Mouse (Mus musculus): ENCODE results near the gene Dlx3. TPM values are rescaled to one million over a fixed set of nuclear protein-coding genes. Genes with fewer than 3 reads are reported as not detected.

Gene Dlx3
- polyA plus RNA-seq, 2 experiments = 8.3 to 14.3 TPM

DNA sequence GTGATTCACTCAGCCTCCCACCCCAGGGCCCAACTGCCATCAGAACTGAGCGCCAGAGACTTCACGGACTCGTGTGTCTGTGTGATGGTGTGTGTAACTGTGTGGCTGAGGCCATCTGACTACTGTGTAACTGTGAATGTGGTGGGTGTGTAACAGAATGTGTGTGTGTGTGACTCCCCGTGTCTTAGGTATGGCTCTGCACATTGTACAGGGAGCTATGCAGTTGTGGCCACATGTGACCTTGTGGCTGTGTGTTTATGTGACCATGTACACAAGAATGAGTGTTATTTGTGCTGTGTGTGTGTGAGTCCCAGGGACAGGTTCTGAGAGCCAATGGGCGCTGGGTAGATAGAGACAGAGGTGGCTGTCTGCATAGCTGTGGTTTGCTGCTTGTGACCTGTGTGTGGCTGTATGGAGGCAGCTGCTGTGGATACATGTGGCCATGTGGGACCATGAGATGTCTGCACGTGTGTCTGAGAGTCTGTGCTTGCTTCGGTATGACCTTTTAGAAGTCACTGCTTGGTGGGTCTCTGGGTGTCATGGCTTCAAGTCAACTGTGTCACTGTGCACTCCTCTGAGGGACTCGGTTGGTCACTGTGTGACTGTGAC lies 39.9 kb downstream of the Dlx3 start:
- WGBS = 76% methylated on average over 8 of the region's 8 CpGs
- no peaks in the 10 kb centered on the region for H3K9me3 ChIP-seq (ENCODE audit: control insufficient read depth, low read length)

DNA sequence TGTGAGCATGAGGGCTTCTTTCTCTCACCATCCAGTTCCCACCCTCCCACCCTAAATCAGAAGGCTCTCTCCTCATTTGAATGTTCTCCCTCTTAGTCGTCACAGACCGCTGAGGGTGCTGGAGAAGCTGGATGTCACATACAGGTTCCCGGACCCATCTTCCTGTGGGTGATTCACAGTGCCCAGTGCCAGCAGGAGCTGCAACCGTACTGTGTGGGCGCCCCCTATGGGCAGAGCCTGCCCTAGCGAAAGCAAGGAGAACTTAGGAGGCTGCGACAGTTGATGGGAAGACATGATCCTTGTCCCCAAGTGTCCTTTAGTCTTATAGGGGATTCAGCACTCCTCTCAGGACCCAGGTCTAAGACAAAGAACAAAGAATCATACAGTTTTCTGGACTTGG lies 40.8 kb downstream of the Dlx3 start:
- Histone ChIP-seq H3K36me3 (ENCODE audit: control insufficient read depth, insufficient read depth, low read length) (no peaks in the 10 kb centered on the region), H3K4me3 (replicated peaks; ENCODE audit: low read length) (no peak overlapping the region), H3K27ac (replicated peaks; ENCODE audit: low read depth, low read length) (no peak overlapping the region), H3K27me3 (ENCODE audit: control insufficient read depth, insufficient read depth, low read length) (no peaks in the 10 kb centered on the region), H3K4me2 (replicated peaks; ENCODE audit: low read depth, low read length, severe bottlenecking) (no peak overlapping the region), H3K4me1 (ENCODE audit: control insufficient read depth, insufficient read depth, low read length) (no peaks in the 10 kb centered on the region), H3K9me3 (ENCODE audit: control insufficient read depth, low read length) (no peaks in the 10 kb centered on the region), H3K9ac (ENCODE audit: low read depth, low read length, severe bottlenecking) (no peak overlapping the region)
- no peak for ATAC-seq (ENCODE audit: low FRiP score, low read depth)
- no peak for DNase-seq (ENCODE audit: low spot score)
- no peak for TF ChIP-seq POLR2A (IDR thresholded peaks at IDR 0.05; ENCODE audit: borderline replicate concordance, extremely low read depth, insufficient read depth, insufficient read length)
- 40% methylated on average over 7 of the region's 7 CpGs for whole genome bisulfite sequencing

More for the DNA sequence above, 39.9 kb downstream of the Dlx3 start:
- no peak for ATAC-seq (ENCODE audit: low FRiP score, low read depth)
- no peaks in the 10 kb centered on the region for H3K4me1 ChIP-seq (ENCODE audit: control insufficient read depth, insufficient read depth, low read length)
- no peak for DNase-seq (ENCODE audit: low spot score)
- no peaks in the 10 kb centered on the region for H3K27me3 ChIP-seq (ENCODE audit: control insufficient read depth, insufficient read depth, low read length)
- H3K27ac ChIP-seq (replicated peaks; ENCODE audit: low read depth, low read length) = no peak overlapping the region
- H3K4me2 ChIP-seq (replicated peaks; ENCODE audit: low read depth, low read length, severe bottlenecking) = no peak overlapping the region
- no peak overlapping the region for H3K9ac ChIP-seq (ENCODE audit: low read depth, low read length, severe bottlenecking)
- no peak for TF ChIP-seq POLR2A (IDR thresholded peaks at IDR 0.05; ENCODE audit: borderline replicate concordance, extremely low read depth, insufficient read depth, insufficient read length)
- H3K36me3 ChIP-seq (ENCODE audit: control insufficient read depth, insufficient read depth, low read length) = no peaks in the 10 kb centered on the region
- no peak overlapping the region for H3K4me3 ChIP-seq (replicated peaks; ENCODE audit: low read length)

DNA sequence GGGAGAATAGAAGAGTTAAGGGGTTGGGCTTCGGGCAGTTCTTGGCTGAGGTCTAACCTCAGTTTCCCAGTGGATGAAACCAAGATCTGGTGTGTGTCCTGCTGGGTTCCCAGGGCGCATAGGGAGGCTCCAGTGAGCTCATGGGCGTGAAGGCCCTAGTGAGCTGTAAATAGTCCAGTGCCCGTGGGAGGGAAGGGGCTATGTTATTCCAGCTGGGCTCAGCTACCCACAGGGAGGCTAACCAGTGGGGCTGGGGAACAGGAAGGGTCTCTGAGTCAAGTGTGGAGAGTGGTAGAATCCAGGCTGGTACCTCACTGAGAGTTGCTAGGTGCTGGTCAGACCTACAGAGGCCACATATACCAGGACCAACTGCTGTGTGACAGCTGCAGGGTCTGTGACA lies 41.8 kb downstream of the Dlx3 start:
- H3K27ac ChIP-seq (replicated peaks; ENCODE audit: low read depth, low read length) = no peak overlapping the region
- ATAC-seq (ENCODE audit: low FRiP score, low read depth) = no peak
- no peaks in the 10 kb centered on the region for H3K4me1 ChIP-seq (ENCODE audit: control insufficient read depth, insufficient read depth, low read length)
- no peak overlapping the region for H3K9ac ChIP-seq (ENCODE audit: low read depth, low read length, severe bottlenecking)
- 75% methylated on average over 4 of the region's 4 CpGs for WGBS
- H3K4me2 ChIP-seq (replicated peaks; ENCODE audit: low read depth, low read length, severe bottlenecking) = no peak overlapping the region
- no peak overlapping the region for H3K4me3 ChIP-seq (replicated peaks; ENCODE audit: low read length)
- no peak for DNase-seq (ENCODE audit: low spot score)
- TF ChIP-seq POLR2A (IDR thresholded peaks at IDR 0.05; ENCODE audit: borderline replicate concordance, extremely low read depth, insufficient read depth, insufficient read length) = no peak
- no peaks in the 10 kb centered on the region for H3K27me3 ChIP-seq (ENCODE audit: control insufficient read depth, insufficient read depth, low read length)
- H3K36me3 ChIP-seq (ENCODE audit: control insufficient read depth, insufficient read depth, low read length) = no peaks in the 10 kb centered on the region
- no peaks in the 10 kb centered on the region for H3K9me3 ChIP-seq (ENCODE audit: control insufficient read depth, low read length)

DNA sequence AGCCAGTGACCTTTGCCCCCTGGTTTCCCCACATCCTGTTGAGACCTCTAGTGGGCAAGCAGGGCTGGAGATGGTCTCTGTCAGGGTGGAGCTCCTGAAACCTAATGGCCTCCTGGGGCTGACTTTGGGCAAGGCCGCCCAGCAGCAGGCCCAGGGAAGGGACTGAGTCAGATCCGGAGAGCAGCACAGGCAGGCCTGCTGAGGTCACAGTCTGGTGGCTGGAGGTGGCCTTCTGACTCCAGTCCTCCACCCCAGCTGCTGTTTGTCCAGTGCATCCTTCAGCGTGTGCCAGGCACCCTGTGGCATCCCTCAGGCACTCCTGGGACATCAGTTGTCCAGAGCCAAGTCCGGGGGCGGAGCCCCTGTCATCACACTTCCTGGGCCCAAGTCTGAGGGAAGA lies 45.9 kb downstream of the Dlx3 start:
- H3K4me2 ChIP-seq (replicated peaks; ENCODE audit: low read depth, low read length, severe bottlenecking) = no peak overlapping the region
- H3K9ac ChIP-seq (ENCODE audit: low read depth, low read length, severe bottlenecking) = no peak overlapping the region
- WGBS = 80% methylated on average over 5 of the region's 5 CpGs
- no peak overlapping the region for H3K27ac ChIP-seq (replicated peaks; ENCODE audit: low read depth, low read length)
- DNase-seq (ENCODE audit: low spot score) (no peak), ATAC-seq (ENCODE audit: low FRiP score, low read depth) (no peak)
- no peaks in the 10 kb centered on the region for H3K4me1 ChIP-seq (ENCODE audit: control insufficient read depth, insufficient read depth, low read length)
- H3K36me3 ChIP-seq (ENCODE audit: control insufficient read depth, insufficient read depth, low read length) = no peaks in the 10 kb centered on the region
- TF ChIP-seq POLR2A (IDR thresholded peaks at IDR 0.05; ENCODE audit: borderline replicate concordance, extremely low read depth, insufficient read depth, insufficient read length) = no peak
- no peaks in the 10 kb centered on the region for H3K27me3 ChIP-seq (ENCODE audit: control insufficient read depth, insufficient read depth, low read length)
- no peak overlapping the region for H3K4me3 ChIP-seq (replicated peaks; ENCODE audit: low read length)
- H3K9me3 ChIP-seq (ENCODE audit: control insufficient read depth, low read length) = no peaks in the 10 kb centered on the region

Other genes with a start within 250 kb of the Dlx3 start
- gene Col1a1, start 183.9 kb upstream of the Dlx3 start, polyA plus RNA-seq (2012; rRNA removed) = 1,421 and 1,570 TPM in 2 replicates
- gene Col1a1, start 183.9 kb upstream of the Dlx3 start, polyA plus RNA-seq (2014; fragmentation: Nextera tagmentation; extraction: Ambion mirVana) = 2,528 and 2,873 TPM in 2 replicates
- gene Hils1, start 152.5 kb upstream of the Dlx3 start, polyA plus RNA-seq (2012; rRNA removed) = 0.41 and 0.58 TPM in 2 replicates
- gene Hils1, start 152.5 kb upstream of the Dlx3 start, polyA plus RNA-seq (2014; fragmentation: Nextera tagmentation; extraction: Ambion mirVana) = 0.29 TPM in 1 of 2 replicates, not detected in the other
- 19.4 and 32.9 TPM in 2 replicates for gene Sgca, start 143.8 kb upstream of the Dlx3 start, polyA plus RNA-seq (2012; rRNA removed)
- 9.1 and 10.2 TPM in 2 replicates for gene Sgca, start 143.8 kb upstream of the Dlx3 start, polyA plus RNA-seq (2014; fragmentation: Nextera tagmentation; extraction: Ambion mirVana)
- 32.8 and 34.6 TPM in 2 replicates for gene Ppp1r9b, start 129.1 kb upstream of the Dlx3 start, polyA plus RNA-seq (2012; rRNA removed)
- gene Ppp1r9b, start 129.1 kb upstream of the Dlx3 start, polyA plus RNA-seq (2014; fragmentation: Nextera tagmentation; extraction: Ambion mirVana) = 17.3 and 17.9 TPM in 2 replicates
- 46.0 and 59.7 TPM in 2 replicates for gene Samd14, start 110.2 kb upstream of the Dlx3 start, polyA plus RNA-seq (2012; rRNA removed)
- 25.5 and 31.7 TPM in 2 replicates for gene Samd14, start 110.2 kb upstream of the Dlx3 start, polyA plus RNA-seq (2014; fragmentation: Nextera tagmentation; extraction: Ambion mirVana)
- 29.6 and 36.3 TPM in 2 replicates for gene Pdk2, start 78.8 kb upstream of the Dlx3 start, polyA plus RNA-seq (2012; rRNA removed)
- 34.9 and 38.8 TPM in 2 replicates for gene Pdk2, start 78.8 kb upstream of the Dlx3 start, polyA plus RNA-seq (2014; fragmentation: Nextera tagmentation; extraction: Ambion mirVana)
- 12.7 and 14.3 TPM in 2 replicates for gene Itga3, start 43.3 kb upstream of the Dlx3 start, polyA plus RNA-seq (2012; rRNA removed)
- gene Itga3, start 43.3 kb upstream of the Dlx3 start, polyA plus RNA-seq (2014; fragmentation: Nextera tagmentation; extraction: Ambion mirVana) = 8.6 and 10.0 TPM in 2 replicates
- gene Dlx4, start 26.1 kb downstream of the Dlx3 start, polyA plus RNA-seq (2012; rRNA removed) = 2.0 and 2.4 TPM in 2 replicates
- 3.3 and 3.4 TPM in 2 replicates for gene Dlx4, start 26.1 kb downstream of the Dlx3 start, polyA plus RNA-seq (2014; fragmentation: Nextera tagmentation; extraction: Ambion mirVana)
- gene Tac4, start 141.4 kb downstream of the Dlx3 start, polyA plus RNA-seq (2012; rRNA removed) = 0.08 TPM in 1 of 2 replicates, not detected in the other
- not detected in 2 replicates for gene Tac4, start 141.4 kb downstream of the Dlx3 start, polyA plus RNA-seq (2014; fragmentation: Nextera tagmentation; extraction: Ambion mirVana)
- 49.7 and 51.4 TPM in 2 replicates for gene Kat7, start 190.1 kb downstream of the Dlx3 start, polyA plus RNA-seq (2012; rRNA removed)
- gene Kat7, start 190.1 kb downstream of the Dlx3 start, polyA plus RNA-seq (2014; fragmentation: Nextera tagmentation; extraction: Ambion mirVana) = 58.5 and 60.1 TPM in 2 replicates
- 48.3 and 59.6 TPM in 2 replicates for gene Fam117a, start 216.9 kb downstream of the Dlx3 start, polyA plus RNA-seq (2012; rRNA removed)
- gene Fam117a, start 216.9 kb downstream of the Dlx3 start, polyA plus RNA-seq (2014; fragmentation: Nextera tagmentation; extraction: Ambion mirVana) = 19.3 and 22.1 TPM in 2 replicates

All from limb, embryonic 14.5 days (tissue).